Mouse (Mus musculus) frontal cortex, adult (tissue): ENCODE data around the gene Paxx.

Experiments
- ATAC-seq: cut with Nextera tagmentation; 2 replicates; pipeline ENCODE4 v1.9.2; 2017; ENCODE audit warnings: mild to moderate bottlenecking, moderate library complexity, mixed read lengths; ENCODE audit not compliant: low TSS enrichment

Paxx gene

GRCm38 (mm10) chr2:25482969-25483368 is 22.1 kb upstream of the Paxx start:
- ATAC-seq: peak; percentile 45; the same call in 1 of the 2 replicates

GRCm38 (mm10) chr2:25480541-25480940 is 19.6 kb upstream of the Paxx start:
- no peak for ATAC-seq

GRCm38 (mm10) chr2:25479551-25480311 is 18.8 kb upstream of the Paxx start:
- ATAC-seq: 0 out of 2 replicates have a peak, but pooled peaks have one; percentile 7

- ATAC-seq: peak; percentile 56; the same call in 1 of the 2 replicates
Observed at GRCm38 (mm10) chr2:25477967-25478675, 17.2 kb upstream of the Paxx start.

GRCm38 (mm10) chr2:25477541-25477940 is 16.6 kb upstream of the Paxx start:
- no peak for ATAC-seq

GRCm38 (mm10) chr2:25472550-25472949 is 11.7 kb upstream of the Paxx start:
- ATAC-seq: no peak

DNA sequence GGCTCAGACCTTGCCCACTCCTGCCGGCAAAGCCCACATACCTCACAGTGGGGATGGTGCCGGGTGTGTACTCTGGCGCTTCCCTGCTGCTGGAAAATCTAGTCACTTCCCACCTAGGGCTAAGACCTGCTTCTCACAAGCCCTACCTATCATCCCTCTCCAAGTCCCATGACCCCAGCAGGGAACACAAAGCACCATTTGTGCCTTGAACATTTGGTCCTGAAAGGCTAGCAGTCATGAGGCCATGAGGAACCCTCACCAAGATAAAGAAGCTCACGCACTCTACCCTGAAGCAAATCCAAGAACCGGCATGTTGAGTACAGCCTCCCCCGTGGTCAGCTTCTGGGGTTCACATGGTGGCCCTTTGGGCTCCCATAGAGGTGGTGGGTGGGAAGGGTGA is 9.1 kb upstream of the Paxx start, which contains the start of gene Ptgds:
TSS of gene Ptgds (minus strand) at position 78 of the 400 bp plus-strand sequence.
- ATAC-seq: no peak

DNA sequence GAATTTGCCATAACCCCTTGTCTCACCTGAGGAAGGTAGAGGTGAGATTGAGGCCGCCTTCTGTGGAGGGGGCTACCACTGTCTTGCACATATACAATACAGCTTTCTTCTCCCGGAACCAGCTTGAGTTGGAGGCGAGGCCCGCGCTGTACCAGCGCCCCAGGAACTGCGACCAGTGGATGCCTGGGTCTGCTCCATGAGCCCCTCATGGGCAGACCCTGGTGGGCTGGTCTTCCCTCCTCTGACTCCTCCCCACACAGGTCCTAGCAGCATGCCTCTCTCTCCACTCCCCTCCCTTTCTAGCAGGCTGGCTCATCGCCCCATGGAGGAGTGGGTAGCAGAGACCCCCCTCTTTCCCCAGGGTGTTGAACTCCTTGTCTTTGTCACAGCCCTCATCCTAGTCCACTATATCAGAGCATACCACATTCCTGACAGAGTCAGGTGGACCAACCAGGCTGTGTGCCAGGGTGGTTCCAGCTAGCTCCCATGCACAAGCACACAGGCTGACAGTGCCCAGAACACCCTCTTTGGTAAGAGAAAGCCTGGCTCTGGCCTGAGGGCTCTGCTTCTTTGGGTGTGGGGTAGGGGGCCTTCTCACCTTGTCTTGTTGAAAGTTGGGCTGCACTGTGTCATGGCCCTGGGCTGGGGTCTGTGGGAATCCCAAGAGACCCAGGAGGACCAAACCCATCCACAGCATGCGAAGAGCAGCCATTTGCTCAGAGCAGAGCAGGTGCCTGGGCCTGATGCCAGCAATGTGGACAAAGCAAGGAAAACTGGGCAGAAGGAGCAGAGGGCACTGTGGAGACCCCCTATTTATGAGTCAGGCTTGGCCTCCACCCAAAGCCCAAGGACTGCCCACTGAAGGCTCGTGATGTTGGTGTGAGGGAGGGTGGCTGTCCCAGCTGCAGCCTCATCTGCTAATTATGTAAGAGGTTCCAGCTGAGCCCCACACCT is 8.3 kb upstream of the Paxx start:
- ATAC-seq: peak; percentile 39

DNA sequence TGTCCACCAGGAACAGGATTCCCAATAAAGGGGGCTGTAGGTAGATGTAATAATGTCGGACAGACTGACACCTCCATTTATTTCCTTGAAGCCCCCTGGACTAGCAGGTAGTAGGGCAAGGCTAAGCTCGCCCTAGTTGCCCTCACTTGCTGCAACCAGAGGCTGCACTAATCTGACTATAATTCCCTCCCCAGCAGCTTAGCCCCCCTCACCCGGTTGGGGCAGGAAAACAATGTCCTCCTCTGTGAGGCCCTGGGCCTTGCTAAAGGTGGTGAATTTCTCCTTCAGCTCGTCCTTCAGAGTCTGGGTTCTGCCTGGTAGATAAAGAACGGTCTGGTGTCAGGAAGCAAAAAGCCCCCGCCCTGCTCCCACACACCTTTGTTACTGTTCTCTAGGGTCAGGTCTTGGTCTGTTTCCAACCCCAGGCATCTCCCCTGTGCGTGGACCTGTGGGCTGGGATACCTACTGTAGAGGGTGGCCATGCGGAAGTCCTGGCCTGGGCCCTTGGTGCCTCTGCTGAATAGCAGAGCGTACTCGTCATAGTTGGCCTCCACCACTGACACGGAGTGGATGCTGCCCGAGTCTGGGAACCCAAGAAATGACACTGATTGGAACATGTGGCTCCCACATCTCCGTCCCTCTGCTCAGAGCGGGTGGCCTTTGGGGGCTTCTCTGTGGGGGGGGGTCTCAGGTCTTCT is 6.9 kb upstream of the Paxx start:
- ATAC-seq: no peak

- no peak for ATAC-seq
Observed at GRCm38 (mm10) chr2:25465816-25466635, 5.1 kb upstream of the Paxx start.

- ATAC-seq: no peak
Observed at GRCm38 (mm10) chr2:25465256-25465655, 4.4 kb upstream of the Paxx start.

DNA sequence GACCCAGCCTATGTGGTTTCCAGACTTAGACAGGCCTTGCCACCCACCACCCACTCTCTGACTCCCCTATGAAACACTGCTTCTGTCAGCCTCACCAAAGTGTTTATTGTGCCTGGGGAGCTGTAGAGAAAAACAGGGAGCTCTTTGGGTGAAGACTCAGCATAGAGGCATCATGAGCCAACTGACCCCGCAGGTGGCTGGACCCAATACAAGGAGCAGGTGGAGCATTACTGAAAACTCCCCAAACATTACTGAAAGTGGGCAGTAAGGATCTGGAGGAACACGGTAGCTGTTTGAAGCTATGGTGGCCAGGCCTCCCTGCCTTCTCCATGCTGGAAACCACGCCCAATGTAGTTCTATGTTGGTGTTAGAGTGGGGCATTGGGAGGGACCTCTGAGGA is 2.7 kb upstream of the Paxx start:
- no peak for ATAC-seq

- no peak for ATAC-seq
Observed at GRCm38 (mm10) chr2:25461407-25461806, 513 bp upstream of the Paxx start.

DNA sequence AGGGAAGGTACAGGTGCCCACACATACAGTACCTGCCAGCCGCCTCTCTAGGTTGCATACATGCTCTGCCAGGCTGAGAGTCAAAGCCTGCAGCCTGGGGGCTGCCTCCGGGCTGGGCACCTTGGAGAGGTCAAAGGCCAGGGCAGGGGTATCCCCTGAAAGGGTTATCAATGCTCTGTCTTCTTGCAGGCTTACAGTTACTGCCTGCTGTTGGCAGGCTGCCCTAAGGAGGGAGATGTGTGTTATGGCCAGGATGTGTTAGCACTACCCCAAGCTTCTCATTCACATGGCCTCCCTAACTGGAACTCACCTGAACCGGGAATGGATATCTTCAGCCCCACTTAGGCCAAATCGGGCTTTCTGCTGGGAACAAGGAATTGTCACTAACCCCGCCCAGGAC is 759 bp downstream of the Paxx start:
- ATAC-seq: no peak

DNA sequence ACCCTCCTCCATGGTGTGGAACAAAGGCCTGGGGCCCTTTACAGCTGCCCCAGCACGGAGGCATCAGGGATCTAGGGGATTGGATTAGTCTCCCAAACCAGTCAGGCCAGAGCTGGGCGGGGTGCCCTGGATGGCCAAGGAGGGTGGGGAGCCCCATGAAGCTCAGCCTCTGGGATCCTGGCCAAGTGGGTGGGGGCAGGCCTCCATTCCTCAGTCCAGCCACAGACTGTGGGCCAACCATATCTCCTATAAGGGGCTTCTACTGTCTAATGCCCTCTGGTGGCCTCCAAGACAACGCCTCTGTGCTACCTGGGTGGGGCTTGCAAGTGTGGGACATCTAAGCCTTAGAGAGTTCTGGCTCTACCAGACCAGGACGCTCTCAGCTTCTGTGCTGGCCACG is 2.0 kb downstream of the Paxx start:
- ATAC-seq: no peak

- no peak for ATAC-seq
Observed at GRCm38 (mm10) chr2:25457022-25457896, 3.6 kb downstream of the Paxx start.

DNA sequence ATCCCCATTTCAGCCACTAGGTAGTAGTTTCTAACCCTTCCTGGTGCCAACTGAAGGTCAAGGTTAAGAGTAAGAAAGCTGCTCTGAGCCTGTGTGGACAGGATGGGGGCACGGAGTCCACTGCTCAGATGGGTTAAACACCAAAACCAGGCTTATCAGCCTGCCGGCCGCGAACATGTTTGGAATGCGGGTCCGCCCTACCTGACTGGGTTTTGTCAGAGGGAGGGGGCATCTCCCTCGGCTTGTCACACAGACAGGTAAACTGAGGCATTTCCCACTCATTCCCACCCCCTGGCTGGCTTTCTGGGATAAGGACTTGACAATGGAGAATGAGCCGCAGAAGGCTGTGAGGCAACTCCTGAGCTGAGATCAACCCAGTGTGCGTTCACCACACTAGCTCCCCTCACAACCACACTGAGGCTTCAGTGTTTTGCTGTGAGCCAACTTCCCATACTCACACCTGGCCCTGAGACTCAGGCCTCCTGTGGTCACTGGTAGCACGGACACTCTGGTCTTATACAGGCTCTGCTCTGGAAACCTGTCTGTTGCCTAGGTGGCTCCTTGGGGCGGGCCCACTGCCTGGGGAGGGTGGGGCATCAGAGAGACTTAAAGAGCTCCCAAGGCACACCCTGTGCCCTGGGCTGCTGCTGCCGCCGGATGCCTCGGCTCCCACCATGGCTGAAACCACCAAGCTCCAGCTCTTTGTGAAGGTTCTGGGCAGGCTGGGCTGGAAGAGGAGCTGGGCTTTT is 4.5 kb downstream of the Paxx start, which contains the start of gene Clic3:
TSS of gene Clic3 (plus strand) at position 634 of the 749 bp plus-strand sequence.
- no peak for ATAC-seq

- ATAC-seq: no peak
Observed at GRCm38 (mm10) chr2:25452951-25453350, 7.9 kb downstream of the Paxx start.
